In genomic region chr5:35781116-35781515, GRCm38 (mm10) we compare ENCODE assay signal across 16 mouse cellular contexts.
"Had no signal": no experiment of that assay in that cellular context is flagged by ENCODE, and none has a peak within 500 bp of the region (broad histone marks: within the 10 kb centered on the region; RNA-seq: fewer than 3 reads in every experiment).

No protein-coding gene starts in this region.

- DNase-seq: kidney, adult 11 months; kidney, postnatal 10 days; kidney, postnatal 4 days; liver; liver, embryonic 13.5 days; liver, postnatal 0 days; lung, postnatal 14 days; right cerebral cortex, postnatal 14 days; thymus, adult 2 months; thymus, postnatal 25 days had no signal

- H3K27ac ChIP-seq: limb, embryonic 12.5 days; liver, embryonic 13.5 days; lung, embryonic 15.5 days; macrophage; midbrain, embryonic 13.5 days; neural tube, embryonic 15.5 days; stomach, embryonic 15.5 days had no signal

- H3K4me3 ChIP-seq: limb, embryonic 12.5 days; liver, embryonic 13.5 days; lung, embryonic 15.5 days; midbrain, embryonic 13.5 days; neural tube, embryonic 15.5 days; stomach, embryonic 15.5 days had no signal
